10 mouse cellular contexts compared by ENCODE assay signal in genomic region chrX:103356761-103357236, GRCm38 (mm10). TPM values are rescaled to one million over a fixed set of nuclear protein-coding genes. Genes with fewer than 3 reads are reported as not detected.
DNase-seq lines count a peak whose midpoint lies in the region; ATAC-seq lines count a peak whose summit lies in the region.
"Had no signal": no experiment of that assay in that cellular context is flagged by ENCODE, and none has a peak within 500 bp of the region (broad histone marks: within the 10 kb centered on the region; RNA-seq: fewer than 3 reads in every experiment).

No protein-coding gene starts in this region.

- H3K9ac ChIP-seq in forebrain, embryonic 14.5 days (ENCODE audit: low read length): peak overlapping the region; percentile 62
- peak overlapping the region; percentile 81 for H3K9ac ChIP-seq in neural tube, embryonic 13.5 days

- peak overlapping the region; percentile 51 for H3K4me3 ChIP-seq in forebrain, embryonic 14.5 days (ENCODE audit: low read depth, low read length)
- peak overlapping the region; percentile 58 for H3K4me3 ChIP-seq in neural tube, embryonic 13.5 days

- peak overlapping the region; percentile 68 for H3K27ac ChIP-seq in forebrain, embryonic 14.5 days (ENCODE audit: low read depth, low read length)
- H3K27ac ChIP-seq in neural tube, embryonic 13.5 days (replicated peaks): peak overlapping the region; percentile 79

- peak; percentile 7 for DNase-seq in gastrocnemius, postnatal 14 days
- no peak for DNase-seq in gastrocnemius, adult 8-10 months (ENCODE audit: low spot score in 2 of 2)
- DNase-seq in thymus, postnatal 25 days: peak; percentile 0
- no peak for DNase-seq in thymus, postnatal 36 days
- DNase-seq in forebrain, embryonic 14.5 days (ENCODE audit: low spot score): peak; percentile 17
- peak; percentile 26 for DNase-seq in kidney, postnatal 10 days
- DNase-seq in layer of hippocampus, postnatal 10 days (ENCODE audit: low spot score in 2 of 2): no peak

- 0 out of 2 replicates have a peak, but pooled peaks cover 2% of the 10 kb centered on the region for H3K4me1 ChIP-seq in forebrain, embryonic 14.5 days (ENCODE audit: control insufficient read depth, insufficient read depth, low read length)
- H3K4me1 ChIP-seq in neural tube, embryonic 13.5 days (replicated peaks): peaks cover 5% of the 10 kb centered on the region; the same call in 1 of the 2 replicates

- ATAC-seq in forebrain, embryonic 14.5 days: peak; percentile 75
- peak; percentile 89 for ATAC-seq in neural tube, embryonic 13.5 days (ENCODE audit: low read depth)

- no peaks in the 10 kb centered on the region for H3K36me3 ChIP-seq in forebrain, embryonic 14.5 days (ENCODE audit: control insufficient read depth, insufficient read depth, low read length)
- no peaks in the 10 kb centered on the region for H3K36me3 ChIP-seq in neural tube, embryonic 13.5 days

- WGBS in forebrain, embryonic 14.5 days: 23% methylated on average over 24 of the region's 24 CpGs
- WGBS in neural tube, embryonic 13.5 days: 15% methylated on average over 24 of the region's 24 CpGs

- peak overlapping the region; percentile 58 for H3K4me2 ChIP-seq in forebrain, embryonic 14.5 days (ENCODE audit: low read length)
- H3K4me2 ChIP-seq in neural tube, embryonic 13.5 days: peak overlapping the region; percentile 59

- no peaks in the 10 kb centered on the region for H3K9me3 ChIP-seq in forebrain, embryonic 14.5 days (replicated peaks; ENCODE audit: control insufficient read depth, low read length)
- no peaks in the 10 kb centered on the region for H3K9me3 ChIP-seq in neural tube, embryonic 13.5 days

- H3K27me3 ChIP-seq in forebrain, embryonic 14.5 days (replicated peaks; ENCODE audit: control insufficient read depth, insufficient read depth, low read length): peaks cover 12% of the 10 kb centered on the region; the same call in 1 of the 2 replicates
- H3K27me3 ChIP-seq in neural tube, embryonic 13.5 days: peaks cover 78% of the 10 kb centered on the region

- intact Hi-C loops in gastrocnemius, postnatal 14 days (cut with DNase I; ENCODE audit: low total_unique reads): no loop called here

RNA-seq across cellular contexts. Expression of gene Chic1, which starts 0.5 kb away (rescaled TPM):
- under 1 TPM; 0.55 to 0.62 TPM for total RNA-seq in gastrocnemius, postnatal 14 days (2021)
- under 1 TPM; 0.18 to 0.29 (median 0.19) TPM for total RNA-seq in gastrocnemius, adult 8-10 months (2022)
- polyA plus RNA-seq in forebrain, embryonic 14.5 days (2014; fragmentation: Nextera tagmentation; extraction: Ambion mirVana): 3.3 and 4.5 TPM in 2 replicates
- polyA plus RNA-seq in neural tube, embryonic 13.5 days (2015; fragmentation: Nextera tagmentation; extraction: Ambion mirVana): 7.7 and 8.0 TPM in 2 replicates
- total RNA-seq in layer of hippocampus, postnatal 10 days (2021): 1 to 10 TPM; 9.5 to 9.8 TPM

RNA-seq across cellular contexts. Expression of gene Cdx4, which starts 35.6 kb away (rescaled TPM):
- not detected for total RNA-seq in gastrocnemius, postnatal 14 days (2021)
- not detected for total RNA-seq in gastrocnemius, adult 8-10 months (2022)
- not detected in 2 replicates for polyA plus RNA-seq in forebrain, embryonic 14.5 days (2014; fragmentation: Nextera tagmentation; extraction: Ambion mirVana)
- polyA plus RNA-seq in neural tube, embryonic 13.5 days (2015; fragmentation: Nextera tagmentation; extraction: Ambion mirVana): not detected in 2 replicates
- total RNA-seq in layer of hippocampus, postnatal 10 days (2021): not detected
- total RNA-seq: heart, postnatal 36 days had no signal
- polyA plus RNA-seq: Patski had no signal

RNA-seq across cellular contexts. Expression of gene Tsx, which starts 57.5 kb away (rescaled TPM):
- total RNA-seq in gastrocnemius, postnatal 14 days (2021): not detected
- not detected for total RNA-seq in gastrocnemius, adult 8-10 months (2022)
- not detected in 2 replicates for polyA plus RNA-seq in forebrain, embryonic 14.5 days (2014; fragmentation: Nextera tagmentation; extraction: Ambion mirVana)
- 0.66 TPM in 1 of 2 replicates, not detected in the other for polyA plus RNA-seq in neural tube, embryonic 13.5 days (2015; fragmentation: Nextera tagmentation; extraction: Ambion mirVana)
- under 1 TPM in 1 of 2 experiments, not detected in 1; 0.46 TPM for total RNA-seq in layer of hippocampus, postnatal 10 days (2021)
- total RNA-seq: heart, postnatal 36 days had no signal

Comparison
In these comparisons a context has a peak if more than half of its experiments do, and no peak if none do; other contexts are left out.
1. DNase-seq: peak in gastrocnemius, postnatal 14 days (single experiment), thymus, postnatal 25 days (single experiment), forebrain, embryonic 14.5 days (single experiment) and kidney, postnatal 10 days (single experiment); none in gastrocnemius, adult 8-10 months (0 of 2), thymus, postnatal 36 days (0 of 2) and layer of hippocampus, postnatal 10 days (0 of 2).
2. RNA of gene Chic1, which starts 0.5 kb away (total RNA-seq): 9.5 to 9.8 TPM in layer of hippocampus, postnatal 10 days; 0.55 to 0.62 TPM in gastrocnemius, postnatal 14 days and 0.18 to 0.29 TPM in gastrocnemius, adult 8-10 months; every median in the first group is over 4 times any median in the second.